Mouse (Mus musculus): ENCODE measurements around the gene Clps.
A peak's percentile ranks its signal among the peaks of the same experiment; 100 is the strongest.

Gene Clps

GRCm38 (mm10) chr17:28553040-28553793, 7.3 kb downstream of the Clps start:
- DNase-seq (ENCODE audit: low spot score in 2 of 2): peak; percentile 31 to 65

- DNase-seq (ENCODE audit: low spot score in 2 of 2): no peak
These were observed 11.5 kb downstream of the Clps start, which contains the start of gene Clpsl2 for GRCm38 (mm10) chr17:28549111-28549510. Gene Clpsl2 (plus strand): TSS chr17:28549411.

- no peak for DNase-seq (ENCODE audit: low spot score in 2 of 2)
These were observed 12.0 kb downstream of the Clps start for GRCm38 (mm10) chr17:28548550-28548949.

GRCm38 (mm10) chr17:28546925-28547324, 13.6 kb downstream of the Clps start:
- DNase-seq (ENCODE audit: low spot score in 2 of 2): no peak

- no peak for DNase-seq (ENCODE audit: low spot score in 2 of 2)
These were observed 22.7 kb downstream of the Clps start for GRCm38 (mm10) chr17:28537881-28538280.

GRCm38 (mm10) chr17:28533327-28533726, 27.2 kb downstream of the Clps start:
- no peak for DNase-seq (ENCODE audit: low spot score in 2 of 2)

GRCm38 (mm10) chr17:28532557-28532956, 28.0 kb downstream of the Clps start:
- DNase-seq (ENCODE audit: low spot score in 2 of 2): no peak

- DNase-seq (ENCODE audit: low spot score in 2 of 2): no peak
These were observed 28.6 kb downstream of the Clps start for GRCm38 (mm10) chr17:28531946-28532345.

GRCm38 (mm10) chr17:28530506-28530905, 30.1 kb downstream of the Clps start, which contains the start of gene Armc12:
Gene Armc12 (plus strand): TSS chr17:28530806.
- no peak for DNase-seq (ENCODE audit: low spot score in 2 of 2)

GRCm38 (mm10) chr17:28529116-28529515, 31.4 kb downstream of the Clps start:
- no peak for DNase-seq (ENCODE audit: low spot score in 2 of 2)

- DNase-seq (ENCODE audit: low spot score in 2 of 2): peak; percentile 82 to 86
These were observed 32.6 kb downstream of the Clps start for GRCm38 (mm10) chr17:28528043-28528351.

- DNase-seq (ENCODE audit: low spot score in 2 of 2): no peak
These were observed 33.2 kb downstream of the Clps start for GRCm38 (mm10) chr17:28527184-28528042.

- DNase-seq (ENCODE audit: low spot score in 2 of 2): no peak
These were observed 35.6 kb downstream of the Clps start for GRCm38 (mm10) chr17:28524831-28525430.

- DNase-seq (ENCODE audit: low spot score in 2 of 2): no peak
These were observed 36.4 kb downstream of the Clps start for GRCm38 (mm10) chr17:28524009-28524695.

- no peak for DNase-seq (ENCODE audit: low spot score in 2 of 2)
These were observed 37.1 kb downstream of the Clps start for GRCm38 (mm10) chr17:28523355-28524008.

- peak; percentile 91 to 98 for DNase-seq (ENCODE audit: low spot score in 2 of 2)
These were observed 37.8 kb downstream of the Clps start for GRCm38 (mm10) chr17:28522623-28523354.

GRCm38 (mm10) chr17:28521920-28522319, 38.6 kb downstream of the Clps start:
- no peak for DNase-seq (ENCODE audit: low spot score in 2 of 2)

GRCm38 (mm10) chr17:28521071-28521726, 39.4 kb downstream of the Clps start:
- no peak for DNase-seq (ENCODE audit: low spot score in 2 of 2)

GRCm38 (mm10) chr17:28520561-28520960, 40.0 kb downstream of the Clps start:
- DNase-seq (ENCODE audit: low spot score in 2 of 2): no peak

- no peak for DNase-seq (ENCODE audit: low spot score in 2 of 2)
These were observed 40.7 kb downstream of the Clps start for GRCm38 (mm10) chr17:28519827-28520226.

All from urinary bladder, postnatal 36 days (tissue).